Mouse (Mus musculus) liver, postnatal 0 days (tissue): Measurements from ENCODE around the gene Tcp11.

Source experiments
- CTCF ChIP-seq: sonication (generic); IDR thresholded peaks from 2 replicates; pipeline ENCODE4 v1.5.1; 2016; ENCODE audit warnings: antibody characterized with exemption, low read depth
- EP300 ChIP-seq: IDR thresholded peaks from 2 replicates; pipeline ENCODE4 v1.6.1; 2016; ENCODE audit warnings: antibody characterized with exemption, low read depth, mild to moderate bottlenecking

GRCm38 (mm10) chr17:28029308-28029707 lies 51.1 kb downstream of the Tcp11 start:
- TF ChIP-seq CTCF (no peak), EP300 (no peak)
